Mouse (Mus musculus): ENCODE results near the gene Cstb.
A peak's percentile ranks its signal among the peaks of the same experiment; 100 is the strongest.

Gene Cstb

DNA sequence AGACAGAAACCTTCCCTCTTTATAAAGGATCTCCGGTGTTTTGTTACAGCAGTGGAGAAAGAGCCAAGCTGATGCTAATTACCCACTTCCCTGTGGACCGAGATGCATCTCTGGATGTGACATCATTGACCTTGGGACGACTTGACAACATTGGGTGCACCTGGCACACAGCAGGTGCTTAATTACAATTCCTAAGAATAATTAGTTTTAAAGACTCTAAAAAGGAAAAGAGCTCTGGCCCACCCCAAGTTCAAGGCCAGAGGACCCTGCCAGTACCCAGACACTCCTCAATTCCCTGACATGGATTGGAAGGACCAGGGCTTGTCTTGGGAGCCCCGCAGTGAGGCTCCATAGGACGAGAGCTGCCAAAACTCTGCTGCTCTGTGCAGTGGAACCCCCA is 16.1 kb downstream of the Cstb start:
- Histone ChIP-seq H3K9me3 (ENCODE audit: low read length) (no peaks in the 10 kb centered on the region), H3K4me1 (replicated peaks; ENCODE audit: low read depth, low read length) (peaks cover 34% of the 10 kb centered on the region), H3K27me3 (ENCODE audit: insufficient read depth, low read length) (no peaks in the 10 kb centered on the region), H3K4me3 (replicated peaks; ENCODE audit: low read length) (no peak overlapping the region), H3K36me3 (ENCODE audit: insufficient read depth, low read length) (peaks cover 70% of the 10 kb centered on the region)
- TF ChIP-seq CTCF (conservative IDR thresholded peaks at IDR 0.05; ENCODE audit: low read length): no peak
- TF ChIP-seq NANOG (IDR thresholded peaks at IDR 0.05; ENCODE audit: borderline replicate concordance, low read length): 0 out of 2 replicates have a peak, but pooled peaks have one; percentile 23
- TF ChIP-seq POU5F1 (IDR thresholded peaks at IDR 0.05; ENCODE audit: borderline replicate concordance, low read length): no peak

DNA sequence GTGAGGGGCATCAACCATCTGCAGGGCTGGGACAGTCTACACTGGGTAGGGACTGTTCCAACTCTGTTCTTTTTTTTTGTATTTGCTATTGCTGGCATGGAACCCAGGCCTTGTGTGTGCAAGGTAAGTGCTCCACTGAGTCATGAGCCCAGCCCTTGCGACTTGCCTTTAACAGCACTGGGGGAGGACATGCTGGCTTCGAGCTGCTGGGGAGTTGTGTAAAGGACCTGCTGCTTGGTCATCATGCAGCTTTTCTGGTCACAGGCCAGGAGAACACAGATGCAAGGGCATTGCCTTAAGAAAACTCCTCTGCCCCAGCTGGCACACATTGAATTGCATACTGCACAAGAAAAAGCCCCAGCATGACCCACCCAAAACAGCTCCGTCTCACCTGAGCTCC is 16.8 kb downstream of the Cstb start:
- Histone ChIP-seq H3K36me3 (ENCODE audit: insufficient read depth, low read length) (peaks cover 77% of the 10 kb centered on the region), H3K4me1 (replicated peaks; ENCODE audit: low read depth, low read length) (peaks cover 33% of the 10 kb centered on the region), H3K27me3 (ENCODE audit: insufficient read depth, low read length) (no peaks in the 10 kb centered on the region), H3K9me3 (ENCODE audit: low read length) (no peaks in the 10 kb centered on the region), H3K4me3 (replicated peaks; ENCODE audit: low read length) (no peak overlapping the region)
- TF ChIP-seq NANOG (IDR thresholded peaks at IDR 0.05; ENCODE audit: borderline replicate concordance, low read length) (no peak), POU5F1 (IDR thresholded peaks at IDR 0.05; ENCODE audit: borderline replicate concordance, low read length) (no peak), CTCF (conservative IDR thresholded peaks at IDR 0.05; ENCODE audit: low read length) (no peak)

DNA sequence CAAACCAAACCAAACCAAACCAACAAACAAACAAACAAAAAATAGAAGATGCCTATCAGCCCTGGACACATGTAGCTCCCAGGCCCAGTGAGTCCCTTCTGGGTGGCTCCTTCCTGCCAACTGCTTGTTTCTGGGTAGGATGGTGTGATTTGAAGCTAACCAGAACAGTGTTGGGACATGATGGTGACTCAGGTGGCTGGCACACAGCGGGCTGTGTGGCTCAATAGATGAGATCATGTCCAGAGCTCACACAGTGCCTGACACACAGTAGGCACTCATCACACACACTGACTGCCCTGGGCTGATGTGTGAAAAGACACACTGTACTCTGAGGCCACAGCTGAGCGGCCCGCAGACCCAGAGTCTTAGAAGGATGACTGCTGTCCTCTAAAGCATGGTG is 20.7 kb downstream of the Cstb start:
- Histone ChIP-seq H3K36me3 (ENCODE audit: insufficient read depth, low read length) (peaks cover 98% of the 10 kb centered on the region), H3K4me1 (replicated peaks; ENCODE audit: low read depth, low read length) (peaks cover 12% of the 10 kb centered on the region), H3K4me3 (replicated peaks; ENCODE audit: low read length) (no peak overlapping the region), H3K9me3 (ENCODE audit: low read length) (no peaks in the 10 kb centered on the region), H3K27me3 (ENCODE audit: insufficient read depth, low read length) (no peaks in the 10 kb centered on the region)
- TF ChIP-seq NANOG (IDR thresholded peaks at IDR 0.05; ENCODE audit: borderline replicate concordance, low read length) (no peak), POU5F1 (IDR thresholded peaks at IDR 0.05; ENCODE audit: borderline replicate concordance, low read length) (no peak), CTCF (conservative IDR thresholded peaks at IDR 0.05; ENCODE audit: low read length) (no peak)

DNA sequence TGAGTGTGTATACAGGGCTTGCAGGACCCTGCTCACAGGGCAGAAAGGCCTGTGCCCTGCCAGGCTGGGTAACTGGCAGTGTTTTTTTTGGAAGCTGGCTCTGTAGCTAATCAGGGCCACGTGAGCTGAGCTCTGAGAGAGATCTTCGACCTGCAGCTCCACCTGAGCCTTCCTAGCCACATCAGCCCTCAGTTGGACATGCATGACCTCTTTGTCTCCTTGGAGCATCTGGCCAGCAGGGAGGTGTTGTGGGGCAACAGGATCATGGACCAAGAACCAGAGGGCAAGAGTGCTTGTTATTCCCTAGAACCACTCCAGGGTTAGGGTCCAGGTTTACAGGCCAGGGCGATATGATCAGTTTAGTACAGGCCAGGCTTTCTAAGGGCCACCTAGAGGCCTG is 21.9 kb downstream of the Cstb start:
- Histone ChIP-seq H3K4me1 (replicated peaks; ENCODE audit: low read depth, low read length) (peaks cover 2% of the 10 kb centered on the region), H3K4me3 (replicated peaks; ENCODE audit: low read length) (no peak overlapping the region), H3K27me3 (ENCODE audit: insufficient read depth, low read length) (no peaks in the 10 kb centered on the region), H3K9me3 (ENCODE audit: low read length) (no peaks in the 10 kb centered on the region), H3K36me3 (ENCODE audit: insufficient read depth, low read length) (peaks cover 90% of the 10 kb centered on the region)
- TF ChIP-seq NANOG (IDR thresholded peaks at IDR 0.05; ENCODE audit: borderline replicate concordance, low read length) (no peak), CTCF (conservative IDR thresholded peaks at IDR 0.05; ENCODE audit: low read length) (no peak), POU5F1 (IDR thresholded peaks at IDR 0.05; ENCODE audit: borderline replicate concordance, low read length) (no peak)

DNA sequence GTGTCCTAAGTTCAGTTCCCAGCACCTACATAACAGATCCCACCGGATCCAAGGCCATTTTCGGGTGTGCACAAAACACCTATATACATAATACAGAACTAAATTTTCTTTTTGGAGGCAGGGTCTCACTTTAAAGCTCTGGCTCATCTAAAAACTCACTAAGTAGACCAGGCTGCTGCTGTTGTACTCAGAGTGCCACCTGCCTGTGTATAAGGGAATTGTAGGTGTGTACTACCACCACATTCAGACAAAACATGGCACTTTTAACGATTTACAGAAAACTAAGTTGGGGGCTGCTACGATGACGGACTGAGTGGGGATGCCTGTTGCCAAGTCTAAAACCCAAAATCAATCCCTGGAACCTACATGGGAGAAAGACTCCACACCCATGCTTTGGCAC is 25.3 kb downstream of the Cstb start:
- H3K4me1 ChIP-seq (replicated peaks; ENCODE audit: low read depth, low read length): no peaks in the 10 kb centered on the region
- no peaks in the 10 kb centered on the region for H3K9me3 ChIP-seq (ENCODE audit: low read length)
- TF ChIP-seq NANOG (IDR thresholded peaks at IDR 0.05; ENCODE audit: borderline replicate concordance, low read length) (no peak), CTCF (conservative IDR thresholded peaks at IDR 0.05; ENCODE audit: low read length) (peak; percentile 27)
- H3K4me3 ChIP-seq (replicated peaks; ENCODE audit: low read length): no peak overlapping the region
- peaks cover 57% of the 10 kb centered on the region for H3K36me3 ChIP-seq (ENCODE audit: insufficient read depth, low read length)
- no peaks in the 10 kb centered on the region for H3K27me3 ChIP-seq (ENCODE audit: insufficient read depth, low read length)

DNA sequence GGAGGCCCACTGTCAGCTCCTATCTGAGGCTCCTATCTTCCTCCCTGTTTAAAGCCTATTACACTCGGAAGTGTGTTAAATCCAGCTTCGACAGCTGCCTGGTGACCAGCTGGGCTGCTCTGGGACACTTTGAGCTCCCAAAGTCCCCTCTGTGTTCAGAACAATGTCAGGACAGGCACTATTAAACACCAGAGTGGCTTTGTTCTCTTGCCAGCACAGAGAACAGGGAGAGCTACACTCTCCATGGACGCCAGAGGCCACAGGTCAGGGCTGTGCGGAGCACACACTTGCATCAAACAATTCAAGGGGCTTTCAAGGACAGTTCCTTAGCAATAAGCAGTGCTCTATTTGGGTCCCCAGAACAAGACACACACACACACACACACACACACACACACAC is 27.2 kb downstream of the Cstb start:
- peaks cover 8% of the 10 kb centered on the region for H3K4me1 ChIP-seq (replicated peaks; ENCODE audit: low read depth, low read length)
- no peak overlapping the region for H3K4me3 ChIP-seq (replicated peaks; ENCODE audit: low read length)
- peaks cover 39% of the 10 kb centered on the region for H3K36me3 ChIP-seq (ENCODE audit: insufficient read depth, low read length)
- H3K27me3 ChIP-seq (ENCODE audit: insufficient read depth, low read length): no peaks in the 10 kb centered on the region
- H3K9me3 ChIP-seq (ENCODE audit: low read length): no peaks in the 10 kb centered on the region
- TF ChIP-seq NANOG (IDR thresholded peaks at IDR 0.05; ENCODE audit: borderline replicate concordance, low read length): no peak
- TF ChIP-seq CTCF (conservative IDR thresholded peaks at IDR 0.05; ENCODE audit: low read length): no peak
- no peak for TF ChIP-seq POU5F1 (IDR thresholded peaks at IDR 0.05; ENCODE audit: borderline replicate concordance, low read length)

DNA sequence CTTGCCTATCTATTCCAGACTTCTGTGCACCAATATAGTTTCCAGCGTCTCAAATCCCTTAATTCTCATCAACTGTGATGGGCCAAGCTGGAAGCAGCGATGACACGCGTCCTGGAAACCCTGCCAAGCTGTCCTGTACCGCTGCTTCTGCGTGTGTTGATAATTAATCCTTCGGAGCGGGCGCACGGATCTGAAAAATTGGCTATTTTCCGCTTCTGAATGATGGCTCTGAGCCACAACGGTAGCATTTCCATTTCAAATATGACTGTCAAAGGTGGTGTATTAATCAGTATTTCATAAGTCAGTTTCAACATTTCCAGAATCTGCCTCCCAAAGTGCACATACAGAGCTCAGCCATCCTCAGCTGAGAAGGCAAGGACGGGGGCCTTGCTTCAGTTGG is 31.2 kb downstream of the Cstb start:
- H3K36me3 ChIP-seq (ENCODE audit: insufficient read depth, low read length): no peaks in the 10 kb centered on the region; the same call in 1 of the 2 replicates
- peaks cover 40% of the 10 kb centered on the region for H3K4me1 ChIP-seq (replicated peaks; ENCODE audit: low read depth, low read length)
- no peaks in the 10 kb centered on the region for H3K9me3 ChIP-seq (ENCODE audit: low read length)
- no peak overlapping the region for H3K4me3 ChIP-seq (replicated peaks; ENCODE audit: low read length)
- H3K27me3 ChIP-seq (ENCODE audit: insufficient read depth, low read length): no peaks in the 10 kb centered on the region
- TF ChIP-seq NANOG (IDR thresholded peaks at IDR 0.05; ENCODE audit: borderline replicate concordance, low read length) (no peak), CTCF (conservative IDR thresholded peaks at IDR 0.05; ENCODE audit: low read length) (no peak), POU5F1 (IDR thresholded peaks at IDR 0.05; ENCODE audit: borderline replicate concordance, low read length) (no peak)

DNA sequence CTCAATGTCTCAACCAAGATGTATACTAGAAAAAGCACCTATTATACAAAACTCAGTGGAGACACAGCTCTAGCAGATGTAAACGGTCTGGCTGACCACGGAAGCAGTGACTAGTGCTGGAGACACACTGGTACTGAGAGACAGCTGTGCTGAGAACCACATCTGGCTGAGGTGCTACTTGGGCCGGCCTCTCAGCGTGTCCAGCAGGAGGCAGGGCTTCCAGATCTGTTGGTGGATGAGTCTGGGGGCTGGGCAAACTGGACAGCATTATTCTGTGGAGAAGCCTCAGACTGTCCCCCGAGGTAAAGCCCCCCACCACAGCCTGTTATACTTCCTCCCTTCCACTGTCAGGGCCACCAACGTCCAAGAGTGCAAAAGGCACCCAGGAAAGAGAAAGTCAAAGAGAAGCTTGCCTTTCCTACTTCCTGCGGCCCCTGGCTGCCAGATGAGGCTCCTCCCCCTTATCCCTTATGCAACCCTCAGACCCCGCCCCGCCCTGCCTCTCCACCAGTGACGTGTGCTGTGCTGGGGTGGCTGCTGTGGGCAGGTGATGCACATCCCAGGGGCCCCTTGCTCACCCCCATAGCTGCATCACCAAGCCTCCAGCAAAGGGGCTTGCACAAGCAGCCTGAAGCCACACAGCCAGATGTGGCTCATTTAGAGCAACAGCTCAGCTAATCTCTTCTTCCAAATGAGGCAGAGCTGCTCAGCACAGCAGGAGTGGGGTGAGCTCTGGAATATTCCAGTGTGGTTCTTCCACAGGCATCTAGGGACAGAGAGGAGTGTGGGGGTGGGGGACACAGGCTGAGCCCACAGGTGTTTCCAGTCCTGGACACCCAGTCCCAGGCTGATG is 32.3 kb downstream of the Cstb start:
- Histone ChIP-seq H3K4me1 (replicated peaks; ENCODE audit: low read depth, low read length) (peaks cover 50% of the 10 kb centered on the region), H3K9me3 (ENCODE audit: low read length) (no peaks in the 10 kb centered on the region), H3K27me3 (ENCODE audit: insufficient read depth, low read length) (peaks cover 5% of the 10 kb centered on the region; the same call in 1 of the 2 replicates), H3K4me3 (replicated peaks; ENCODE audit: low read length) (no peak overlapping the region), H3K36me3 (ENCODE audit: insufficient read depth, low read length) (no peaks in the 10 kb centered on the region; the same call in 1 of the 2 replicates)
- TF ChIP-seq CTCF (conservative IDR thresholded peaks at IDR 0.05; ENCODE audit: low read length): no peak
- TF ChIP-seq POU5F1 (IDR thresholded peaks at IDR 0.05; ENCODE audit: borderline replicate concordance, low read length): no peak
- no peak for TF ChIP-seq NANOG (IDR thresholded peaks at IDR 0.05; ENCODE audit: borderline replicate concordance, low read length)

Data from E14TG2a.4 (cell line).